Mouse (Mus musculus): Measurements from ENCODE around the gene Ccdc172.

- TF ChIP-seq CTCF (IDR thresholded peaks at IDR 0.05; ENCODE audit: borderline replicate concordance, control insufficient read depth, extremely low read depth, insufficient read depth, low read length, poor library complexity) (no peak), POLR2A (IDR thresholded peaks at IDR 0.05; ENCODE audit: control insufficient read depth, extremely low read depth, insufficient read depth, low read length, poor library complexity) (no peak)
Measured at GRCm38 (mm10) chr19:58558352-58558751, 46.6 kb downstream of the Ccdc172 start.

All from thymus, adult 2 months (tissue).